Mouse (Mus musculus) c-Kit-negative CD71-positive TER-119-positive erythroid progenitor cells, embryonic 14.5 days (primary cell): ENCODE measurements around the gene Cnot2.
"Not testable (repeated sequence)": the region's sequence is repeated elsewhere in the genome, so short reads cannot be mapped to it uniquely, and the experiment has no call there.

Experiments
- DNase-seq: peaks from one replicate; pipeline ENCODE4 v3.0.0-alpha.2; 2013; ENCODE audit warnings: low read depth, low spot score

The Cnot2 gene

GRCm38 (mm10) chr10:116581369-116581718 lies at the start of gene Cnot2:
TSS of gene Cnot2 (minus strand) at chr10:116581511.
- peak; percentile 82 for DNase-seq

GRCm38 (mm10) chr10:116628926-116629325 lies 47.6 kb upstream of the Cnot2 start:
- DNase-seq, result no peak

GRCm38 (mm10) chr10:116626009-116626408 lies 44.7 kb upstream of the Cnot2 start:
- DNase-seq, result no peak

- DNase-seq, result not testable (repeated sequence)
Observed at GRCm38 (mm10) chr10:116613250-116613649, 31.9 kb upstream of the Cnot2 start.

GRCm38 (mm10) chr10:116604905-116605162 lies 23.5 kb upstream of the Cnot2 start:
- DNase-seq, result no peak

GRCm38 (mm10) chr10:116604081-116604904 lies 23.0 kb upstream of the Cnot2 start:
- DNase-seq, result no peak

- no peak for DNase-seq
Observed at GRCm38 (mm10) chr10:116599056-116599850, 17.9 kb upstream of the Cnot2 start.

GRCm38 (mm10) chr10:116582738-116583137 lies 1.4 kb upstream of the Cnot2 start:
- no peak for DNase-seq

- DNase-seq, result peak; percentile 45
Observed at GRCm38 (mm10) chr10:116581719-116582481, 589 bp upstream of the Cnot2 start.

GRCm38 (mm10) chr10:116580591-116581358 lies 536 bp downstream of the Cnot2 start:
- DNase-seq, result peak; percentile 32

GRCm38 (mm10) chr10:116579478-116579877 lies 1.8 kb downstream of the Cnot2 start:
- DNase-seq, result no peak

- DNase-seq, result no peak
Observed at GRCm38 (mm10) chr10:116578375-116578774, 2.9 kb downstream of the Cnot2 start.

GRCm38 (mm10) chr10:116577181-116577580 lies 4.1 kb downstream of the Cnot2 start:
- no peak for DNase-seq

- not testable (repeated sequence) for DNase-seq
Observed at GRCm38 (mm10) chr10:116576071-116576470, 5.2 kb downstream of the Cnot2 start.

- DNase-seq, result no peak
Observed at GRCm38 (mm10) chr10:116570526-116570925, 10.8 kb downstream of the Cnot2 start.

- DNase-seq, result no peak
Observed at GRCm38 (mm10) chr10:116568539-116568938, 12.8 kb downstream of the Cnot2 start.

GRCm38 (mm10) chr10:116567491-116568405 lies 13.6 kb downstream of the Cnot2 start:
- DNase-seq, result no peak

- DNase-seq, result not testable (repeated sequence)
Observed at GRCm38 (mm10) chr10:116566492-116566891, 14.8 kb downstream of the Cnot2 start.

GRCm38 (mm10) chr10:116564828-116565602 lies 16.3 kb downstream of the Cnot2 start:
- DNase-seq, result no peak
